Mouse (Mus musculus): ENCODE data around the gene Izumo1. TPM values are rescaled to one million over a fixed set of nuclear protein-coding genes. Genes with fewer than 3 reads are reported as not detected.
A peak's percentile ranks its signal among the peaks of the same experiment; 100 is the strongest.

The Izumo1 gene
- polyA plus RNA-seq, 1 experiment from 2014 or later = 0.19 TPM

DNA sequence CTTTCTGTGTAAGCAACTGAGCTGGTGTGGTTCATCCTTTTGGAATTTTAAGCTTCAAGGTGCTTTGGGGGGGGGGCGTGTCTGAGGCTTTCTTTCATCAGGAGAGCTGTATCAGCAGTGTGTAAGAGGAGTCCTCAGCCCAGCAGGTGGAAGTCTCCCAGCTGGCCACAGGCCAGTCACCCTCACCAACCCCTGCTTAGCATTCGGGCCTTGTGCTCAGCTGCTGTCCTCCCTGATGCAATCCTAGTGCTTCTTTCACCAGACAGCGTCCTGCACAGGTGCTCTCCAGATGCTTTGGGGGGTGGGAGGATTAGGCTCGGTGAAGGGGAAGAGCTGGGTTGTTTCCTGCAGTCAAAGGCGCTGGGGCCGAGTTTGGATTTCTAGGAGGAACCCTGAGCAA, 5.3 kb upstream of the Izumo1 start:
- H3K4me3 ChIP-seq (ENCODE audit: low read depth, low read length) = no peak overlapping the region
- no peak overlapping the region for H3K27ac ChIP-seq (ENCODE audit: low read length)
- TF ChIP-seq EP300 (IDR thresholded peaks at IDR 0.05) (no peak), CTCF (IDR thresholded peaks at IDR 0.05) (no peak)
- peaks cover 7% of the 10 kb centered on the region; the same call in 1 of the 2 replicates for H3K27me3 ChIP-seq (replicated peaks; ENCODE audit: insufficient read depth, low read length)
- H3K9me3 ChIP-seq (ENCODE audit: low read length) = no peaks in the 10 kb centered on the region
- 0 out of 2 replicates have a peak, but pooled peaks cover 6% of the 10 kb centered on the region for H3K4me1 ChIP-seq (ENCODE audit: insufficient read depth, low read depth, low read length)
- no peaks in the 10 kb centered on the region for H3K36me3 ChIP-seq (ENCODE audit: insufficient read depth, low read length)
- no peak overlapping the region for H3K9ac ChIP-seq (replicated peaks; ENCODE audit: low read depth)
- 25% methylated on average over 6 of the region's 6 CpGs for WGBS
- peak; percentile 47 for ATAC-seq
- peak; percentile 32 for DNase-seq (ENCODE audit: low spot score)
- H3K4me2 ChIP-seq (replicated peaks; ENCODE audit: low read depth, low read length) = no peak overlapping the region

DNA sequence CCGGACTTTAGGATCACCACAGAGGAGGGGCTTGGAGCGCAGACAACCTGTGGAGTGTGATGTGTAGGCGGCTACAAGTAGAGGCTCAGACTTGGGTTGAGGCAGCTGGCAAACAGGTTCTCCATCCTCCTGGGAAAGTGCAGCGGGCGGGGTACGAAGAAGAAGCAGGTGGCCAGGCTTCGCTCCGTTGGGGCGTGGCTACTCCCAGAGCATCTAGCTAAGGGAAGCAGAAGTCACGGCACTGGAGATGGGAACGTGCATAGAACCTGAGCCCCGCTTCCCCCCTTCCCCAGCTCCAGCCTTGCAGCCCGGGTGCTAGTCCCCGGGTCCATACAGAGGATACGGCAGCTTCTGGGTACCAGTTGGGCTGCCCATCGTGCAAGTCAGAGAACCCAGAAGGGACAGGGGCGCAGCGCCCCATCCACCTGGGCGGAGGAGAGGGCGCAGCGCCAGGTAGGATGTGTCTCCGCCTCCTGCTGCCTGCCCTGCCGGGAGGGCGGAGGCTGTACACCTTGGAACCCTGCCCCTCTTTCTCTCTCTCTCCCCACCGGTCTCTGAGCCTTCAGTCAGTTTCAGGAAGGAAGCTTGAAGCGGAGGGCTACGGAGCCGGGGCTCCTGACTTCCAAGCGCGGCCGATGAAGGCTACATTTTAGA, 4.4 kb upstream of the Izumo1 start, which contains the start of gene Fut1:
Fut1 (plus strand) TSS at position 248 of the 654 bp plus-strand sequence.
- WGBS = 9% methylated on average over 31 of the region's 31 CpGs
- peak; percentile 34 for ATAC-seq
- Histone ChIP-seq H3K9ac (replicated peaks; ENCODE audit: low read depth) (no peak within 1 kb of the TSS; the same call in 1 of the 2 replicates), H3K4me3 (ENCODE audit: low read depth, low read length) (no peak within 1 kb of the TSS), H3K4me2 (replicated peaks; ENCODE audit: low read depth, low read length) (peak within 1 kb of the TSS; percentile 35), H3K9me3 (ENCODE audit: low read length) (no peaks in the 10 kb centered on the region), H3K36me3 (ENCODE audit: insufficient read depth, low read length) (no peaks in the 10 kb centered on the region), H3K4me1 (ENCODE audit: insufficient read depth, low read depth, low read length) (0 out of 2 replicates have a peak, but pooled peaks cover 6% of the 10 kb centered on the region), H3K27me3 (replicated peaks; ENCODE audit: insufficient read depth, low read length) (peaks cover 7% of the 10 kb centered on the region; the same call in 1 of the 2 replicates), H3K27ac (ENCODE audit: low read length) (no peak within 1 kb of the TSS)
- TF ChIP-seq CTCF (IDR thresholded peaks at IDR 0.05) = no peak
- no peak for TF ChIP-seq EP300 (IDR thresholded peaks at IDR 0.05)
- peak; percentile 33 for DNase-seq (ENCODE audit: low spot score)

- Histone ChIP-seq H3K9me3 (ENCODE audit: low read length) (no peaks in the 10 kb centered on the region), H3K9ac (replicated peaks; ENCODE audit: low read depth) (no peak overlapping the region), H3K27me3 (replicated peaks; ENCODE audit: insufficient read depth, low read length) (peaks cover 7% of the 10 kb centered on the region; the same call in 1 of the 2 replicates), H3K4me3 (ENCODE audit: low read depth, low read length) (no peak overlapping the region), H3K4me1 (ENCODE audit: insufficient read depth, low read depth, low read length) (0 out of 2 replicates have a peak, but pooled peaks cover 6% of the 10 kb centered on the region), H3K4me2 (replicated peaks; ENCODE audit: low read depth, low read length) (no peak overlapping the region), H3K36me3 (ENCODE audit: insufficient read depth, low read length) (no peaks in the 10 kb centered on the region), H3K27ac (ENCODE audit: low read length) (no peak overlapping the region)
- WGBS = 84% methylated on average over 5 of the region's 5 CpGs
- TF ChIP-seq EP300 (IDR thresholded peaks at IDR 0.05) (no peak), CTCF (IDR thresholded peaks at IDR 0.05) (no peak)
- DNase-seq (ENCODE audit: low spot score) = no peak
- ATAC-seq = no peak
Observed at GRCm38 (mm10) chr7:45618316-45618715, 3.3 kb upstream of the Izumo1 start.

DNA sequence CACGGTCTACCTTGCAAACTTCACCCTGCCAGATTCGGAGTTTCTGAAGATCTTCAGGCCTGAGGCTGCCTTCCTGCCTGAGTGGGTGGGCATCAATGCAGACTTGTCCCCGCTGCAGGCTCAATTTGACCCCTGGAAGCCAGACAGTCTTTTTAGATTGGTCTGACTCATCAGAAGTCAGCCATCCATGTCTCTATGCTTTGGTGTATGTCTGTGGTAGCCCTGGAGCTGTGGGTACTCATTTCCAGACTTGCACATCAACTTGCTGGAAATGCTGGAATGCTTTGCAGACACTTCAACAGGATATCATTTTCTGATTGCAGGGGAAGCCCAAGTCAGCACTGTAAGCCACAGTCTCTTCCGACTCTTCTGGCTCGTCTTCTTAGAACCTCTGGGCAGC, 2.0 kb upstream of the Izumo1 start:
- no peak overlapping the region for H3K9ac ChIP-seq (replicated peaks; ENCODE audit: low read depth)
- WGBS = 85% methylated on average over 5 of the region's 5 CpGs
- no peak for DNase-seq (ENCODE audit: low spot score)

GRCm38 (mm10) chr7:45623507-45623906, 1.9 kb downstream of the Izumo1 start:
- no peaks in the 10 kb centered on the region for H3K4me1 ChIP-seq (ENCODE audit: insufficient read depth, low read depth, low read length)
- no peak for DNase-seq (ENCODE audit: low spot score)
- H3K4me2 ChIP-seq (replicated peaks; ENCODE audit: low read depth, low read length) = no peak overlapping the region
- no peaks in the 10 kb centered on the region for H3K36me3 ChIP-seq (ENCODE audit: insufficient read depth, low read length)
- H3K27ac ChIP-seq (ENCODE audit: low read length) = no peak overlapping the region
- no peak for TF ChIP-seq CTCF (IDR thresholded peaks at IDR 0.05)
- no peak for TF ChIP-seq EP300 (IDR thresholded peaks at IDR 0.05)
- no peaks in the 10 kb centered on the region for H3K27me3 ChIP-seq (replicated peaks; ENCODE audit: insufficient read depth, low read length)
- H3K9me3 ChIP-seq (ENCODE audit: low read length) = no peaks in the 10 kb centered on the region
- WGBS = 94% methylated on average over 11 of the region's 11 CpGs
- H3K4me3 ChIP-seq (ENCODE audit: low read depth, low read length) = no peak overlapping the region
- H3K9ac ChIP-seq (replicated peaks; ENCODE audit: low read depth) = no peak overlapping the region
- no peak for ATAC-seq

More for the DNA sequence above, 2.0 kb upstream of the Izumo1 start:
- ATAC-seq = no peak
- H3K9me3 ChIP-seq (ENCODE audit: low read length) = no peaks in the 10 kb centered on the region
- H3K4me3 ChIP-seq (ENCODE audit: low read depth, low read length) = no peak overlapping the region
- H3K4me1 ChIP-seq (ENCODE audit: insufficient read depth, low read depth, low read length) = 0 out of 2 replicates have a peak, but pooled peaks cover 6% of the 10 kb centered on the region
- TF ChIP-seq EP300 (IDR thresholded peaks at IDR 0.05) = no peak
- TF ChIP-seq CTCF (IDR thresholded peaks at IDR 0.05) = no peak
- H3K27ac ChIP-seq (ENCODE audit: low read length) = no peak overlapping the region
- H3K4me2 ChIP-seq (replicated peaks; ENCODE audit: low read depth, low read length) = no peak overlapping the region
- peaks cover 7% of the 10 kb centered on the region; the same call in 1 of the 2 replicates for H3K27me3 ChIP-seq (replicated peaks; ENCODE audit: insufficient read depth, low read length)
- no peaks in the 10 kb centered on the region for H3K36me3 ChIP-seq (ENCODE audit: insufficient read depth, low read length)

DNA sequence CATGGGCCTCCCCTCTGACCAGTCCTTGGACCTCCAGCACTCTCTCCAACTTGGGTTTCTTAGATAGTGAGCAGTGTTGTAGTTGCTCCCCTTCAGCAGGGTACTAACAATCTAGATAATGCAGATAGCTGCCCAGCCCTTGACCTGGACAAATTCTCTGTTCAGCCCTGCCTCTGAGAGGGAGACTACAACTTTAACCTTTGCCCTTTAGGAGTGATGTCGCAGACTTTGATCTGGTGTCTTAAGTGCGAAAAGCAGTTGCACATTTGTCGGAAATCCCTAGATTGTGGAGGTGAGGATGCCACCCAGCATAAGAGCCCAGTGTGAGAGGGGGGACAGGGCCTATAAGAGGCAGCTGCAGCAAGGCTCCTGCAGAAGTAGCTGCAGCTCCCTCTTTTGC, 3.1 kb downstream of the Izumo1 start:
- WGBS = 61% methylated on average over 3 of the region's 3 CpGs
- Histone ChIP-seq H3K36me3 (ENCODE audit: insufficient read depth, low read length) (no peaks in the 10 kb centered on the region), H3K27ac (ENCODE audit: low read length) (no peak overlapping the region), H3K9me3 (ENCODE audit: low read length) (no peaks in the 10 kb centered on the region), H3K4me1 (ENCODE audit: insufficient read depth, low read depth, low read length) (no peaks in the 10 kb centered on the region), H3K4me2 (replicated peaks; ENCODE audit: low read depth, low read length) (no peak overlapping the region), H3K9ac (replicated peaks; ENCODE audit: low read depth) (no peak overlapping the region), H3K4me3 (ENCODE audit: low read depth, low read length) (no peak overlapping the region), H3K27me3 (replicated peaks; ENCODE audit: insufficient read depth, low read length) (no peaks in the 10 kb centered on the region)
- TF ChIP-seq CTCF (IDR thresholded peaks at IDR 0.05) = no peak
- TF ChIP-seq EP300 (IDR thresholded peaks at IDR 0.05) = no peak
- no peak for ATAC-seq
- DNase-seq (ENCODE audit: low spot score) = no peak

Data from lung, postnatal 0 days (tissue).